ENCODE assay signal across 12 mouse cellular contexts in genomic region chr1:64756640-64757030, GRCm38 (mm10). TPM values are rescaled to one million over a fixed set of nuclear protein-coding genes. Genes with fewer than 3 reads are reported as not detected.
DNase-seq lines count a peak whose midpoint lies in the region; ATAC-seq and TF ChIP-seq lines count a peak whose summit lies in the region.
"Had no signal": no experiment of that assay in that cellular context is flagged by ENCODE, and none has a peak within 500 bp of the region (broad histone marks: within the 10 kb centered on the region; RNA-seq: fewer than 3 reads in every experiment).

No protein-coding gene starts in this region.

- no peaks in the 10 kb centered on the region for H3K4me1 ChIP-seq in kidney, embryonic 16.5 days (ENCODE audit: insufficient read depth, low read length)
- peaks cover 25% of the 10 kb centered on the region for H3K4me1 ChIP-seq in megakaryocyte, embryonic 14.5 days
- H3K4me1 ChIP-seq: hindbrain, embryonic 12.5 days; midbrain, embryonic 15.5 days had no signal

- DNase-seq in kidney, postnatal 25 days = no peak
- DNase-seq in Patski (ENCODE audit: low read depth, low spot score) = no peak
- DNase-seq in fibroblast of lung, adult 2 months (ENCODE audit: low read depth) = peak; percentile 50
- no peak for DNase-seq in urinary bladder, postnatal 10 days (ENCODE audit: low spot score)
- DNase-seq: cerebellum, adult 18-20 months; thymus, postnatal 25 days had no signal

- no peak for ATAC-seq in kidney, embryonic 16.5 days (ENCODE audit: low FRiP score, low TSS enrichment)
- peak; percentile 4 for ATAC-seq in Patski
- ATAC-seq in erythroblast, adult 5-6 weeks (replicated peaks; ENCODE audit: low FRiP score, poor library complexity, severe bottlenecking) = no peak
- ATAC-seq: forebrain, embryonic 16.5 days; midbrain, embryonic 15.5 days had no signal

- 0 out of 2 replicates have a peak overlapping the region, but pooled peaks have one; percentile 11 for H3K4me2 ChIP-seq in kidney, embryonic 16.5 days (replicated peaks; ENCODE audit: low read depth, low read length)
- H3K4me2 ChIP-seq: hindbrain, embryonic 12.5 days; midbrain, embryonic 15.5 days had no signal

- H3K27me3 ChIP-seq in kidney, embryonic 16.5 days (ENCODE audit: insufficient read depth, low read length) = no peaks in the 10 kb centered on the region
- no peaks in the 10 kb centered on the region for H3K27me3 ChIP-seq in Patski
- peaks cover 8% of the 10 kb centered on the region for H3K27me3 ChIP-seq in megakaryocyte, embryonic 14.5 days (replicated peaks)
- H3K27me3 ChIP-seq: hindbrain, embryonic 12.5 days; midbrain, embryonic 15.5 days had no signal

- TF ChIP-seq CTCF in Patski (IDR thresholded peaks at IDR 0.05) = no peak

- H3K4me3 ChIP-seq in kidney, embryonic 16.5 days (ENCODE audit: low read length) = no peak overlapping the region
- H3K4me3 ChIP-seq in megakaryocyte, embryonic 14.5 days (replicated peaks) = peak overlapping the region; percentile 47
- H3K4me3 ChIP-seq: hindbrain, embryonic 12.5 days; midbrain, embryonic 15.5 days had no signal

- no peaks in the 10 kb centered on the region for H3K9me3 ChIP-seq in kidney, embryonic 16.5 days (ENCODE audit: low read length)
- peaks cover 4% of the 10 kb centered on the region; the same call in 1 of the 2 replicates for H3K9me3 ChIP-seq in megakaryocyte, embryonic 14.5 days
- H3K9me3 ChIP-seq: hindbrain, embryonic 12.5 days; midbrain, embryonic 15.5 days had no signal

- no peak overlapping the region for H3K9ac ChIP-seq in kidney, embryonic 16.5 days (replicated peaks; ENCODE audit: low read length)
- H3K9ac ChIP-seq: hindbrain, embryonic 12.5 days; midbrain, embryonic 15.5 days had no signal

- POLR2A ChIA-PET in Patski (lab: Charles Lee) = no interaction called here

- WGBS in kidney, embryonic 16.5 days = 40% methylated on average over 10 of the region's 10 CpGs

- in situ Hi-C loops in Patski (cut with MboI; ENCODE audit: low pct_unique_long_range_greater_than_20kb) = no loop called here

- CTCF ChIA-PET in Patski (lab: Charles Lee) = interaction anchor here (1.3 to 1.9 kb wide), 4 partner anchors 10 to 162 kb away, joined by 4 to 8 read pairs (median 4); partner anchors contain the start of gene Fzd5

- H3K27ac ChIP-seq in kidney, embryonic 16.5 days (ENCODE audit: low read length) = no peak overlapping the region
- H3K27ac ChIP-seq: hindbrain, embryonic 12.5 days; midbrain, embryonic 15.5 days had no signal

- no peaks in the 10 kb centered on the region for H3K36me3 ChIP-seq in kidney, embryonic 16.5 days (ENCODE audit: insufficient read depth, low read length)
- no peaks in the 10 kb centered on the region for H3K36me3 ChIP-seq in megakaryocyte, embryonic 14.5 days (replicated peaks; ENCODE audit: low read length)
- H3K36me3 ChIP-seq: hindbrain, embryonic 12.5 days; midbrain, embryonic 15.5 days had no signal

RNA-seq across cellular contexts. Expression of gene Fzd5, which starts 19.1 kb away (rescaled TPM):
- polyA plus RNA-seq in kidney, embryonic 16.5 days (2015; fragmentation: Nextera tagmentation; extraction: Ambion mirVana) = 2.1 and 2.4 TPM in 2 replicates
- 12.0 TPM for polyA plus RNA-seq in Patski (2021)
- 0.45 and 0.75 TPM in 2 replicates for polyA plus RNA-seq in megakaryocyte, embryonic 14.5 days (2012; ENCODE audit: insufficient read depth, low replicate concordance)
- 2.7 and 5.0 TPM in 2 replicates for total RNA-seq in erythroblast, adult 5-6 weeks (2015; ENCODE audit: low replicate concordance)
- 4.3 and 5.4 TPM in 2 replicates for total RNA-seq in erythroblast, adult 5-6 weeks (2017; ENCODE audit: low replicate concordance)
